Mouse (Mus musculus) heart, embryonic 16.5 days (tissue): ENCODE results near the gene Calml3. TPM values are rescaled to one million over a fixed set of nuclear protein-coding genes. Genes with fewer than 3 reads are reported as not detected.
A peak's percentile ranks its signal among the peaks of the same experiment; 100 is the strongest.

Experiments
- ATAC-seq: fragments of 200-750 bp; cut with Nextera tagmentation; replicated peaks from 2 replicates; pipeline ENCODE4 v1.8.0; 2017; ENCODE audit warnings: moderate number of reproducible peaks; ENCODE audit not compliant: insufficient read depth, low FRiP score; ENCODE audit errors: extremely low read depth
- H3K27ac ChIP-seq: fragments of 300-500 bp; sonication (generic); 2 replicates; pipeline ENCODE4 v1.5.1; 2014; ENCODE audit warnings: mild to moderate bottlenecking, low read length, control low read depth, moderate library complexity
- H3K27me3 ChIP-seq: fragments of 300-500 bp; sonication (generic); 2 replicates; pipeline ENCODE4 v1.6.1; 2014; ENCODE audit warnings: low read length, mixed read lengths; ENCODE audit not compliant: control insufficient read depth, insufficient read depth
- H3K36me3 ChIP-seq: fragments of 300-500 bp; sonication (generic); 2 replicates; pipeline ENCODE4 v1.6.1; 2014; ENCODE audit not compliant: control insufficient read depth, insufficient read depth
- H3K4me1 ChIP-seq: fragments of 300-500 bp; sonication (generic); 2 replicates; pipeline ENCODE4 v1.6.1; 2014; ENCODE audit warnings: low read length, mixed read lengths; ENCODE audit not compliant: control insufficient read depth, insufficient read depth
- H3K4me2 ChIP-seq: fragments of 300-500 bp; sonication (generic); 2 replicates; pipeline ENCODE4 v1.6.1; 2014; ENCODE audit warnings: low read depth, mild to moderate bottlenecking, control low read depth, low read length
- H3K4me3 ChIP-seq: fragments of 300-500 bp; sonication (generic); 2 replicates; pipeline ENCODE4 v1.5.1; 2014; ENCODE audit warnings: mild to moderate bottlenecking, control low read depth, low read length
- H3K9ac ChIP-seq: fragments of 300-500 bp; sonication (generic); 2 replicates; pipeline ENCODE4 v1.6.1; 2014; ENCODE audit warnings: low read length, control low read depth
- H3K9me3 ChIP-seq: fragments of 300-500 bp; sonication (generic); replicated peaks from 2 replicates; pipeline ENCODE4 v1.6.1; 2016; ENCODE audit warnings: low read length; ENCODE audit not compliant: control insufficient read depth
- WGBS: fragments of 180-500 bp; shearing (Covaris S2); extraction: QIAGEN DNeasy Blood & Tissue Kit; methylation state at CpG from one replicate; pipeline ENCODE4 v1.1.7; 2014; 5-methylcytosine and 5-hydroxymethylcytosine counted together
- polyA plus RNA-seq: library from polyadenylated mRNA; unstranded; fragments of >200 nt; fragmentation: Nextera tagmentation; extraction: Ambion mirVana; gene quantifications from 2 replicates; pipeline ENCODE4 v1.2.1, GENCODE M21; 2015

Gene Calml3
- polyA plus RNA-seq, 1 experiment from 2014 or later: 0.22 TPM

GRCm38 (mm10) chr13:3818740-3819076, 14.6 kb upstream of the Calml3 start:
- no peak overlapping the region for H3K27ac ChIP-seq
- H3K27me3 ChIP-seq: no peaks in the 10 kb centered on the region
- H3K4me3 ChIP-seq: no peak overlapping the region
- no peaks in the 10 kb centered on the region for H3K9me3 ChIP-seq
- no peaks in the 10 kb centered on the region for H3K36me3 ChIP-seq
- no peak for ATAC-seq
- no peak overlapping the region for H3K9ac ChIP-seq
- H3K4me2 ChIP-seq: no peak overlapping the region
- no peaks in the 10 kb centered on the region for H3K4me1 ChIP-seq
- WGBS: 68% methylated on average over 2 of the region's 2 CpGs

GRCm38 (mm10) chr13:3818012-3818739, 14.1 kb upstream of the Calml3 start:
- WGBS: 54% methylated on average over 5 of the region's 5 CpGs
- Histone ChIP-seq H3K9me3 (no peaks in the 10 kb centered on the region), H3K4me3 (no peak overlapping the region), H3K4me2 (no peak overlapping the region), H3K27me3 (no peaks in the 10 kb centered on the region), H3K27ac (no peak overlapping the region), H3K9ac (no peak overlapping the region), H3K36me3 (no peaks in the 10 kb centered on the region), H3K4me1 (no peaks in the 10 kb centered on the region)
- ATAC-seq: no peak

GRCm38 (mm10) chr13:3807131-3807827, 3.2 kb upstream of the Calml3 start:
- no peaks in the 10 kb centered on the region for H3K9me3 ChIP-seq
- H3K36me3 ChIP-seq: no peaks in the 10 kb centered on the region
- H3K9ac ChIP-seq: no peak overlapping the region
- WGBS: 78% methylated on average over 7 of the region's 7 CpGs
- no peak overlapping the region for H3K27ac ChIP-seq
- H3K4me1 ChIP-seq: no peaks in the 10 kb centered on the region
- no peak overlapping the region for H3K4me2 ChIP-seq
- no peaks in the 10 kb centered on the region for H3K27me3 ChIP-seq
- H3K4me3 ChIP-seq: no peak overlapping the region
- ATAC-seq: no peak

GRCm38 (mm10) chr13:3805638-3806037, 1.5 kb upstream of the Calml3 start:
- ATAC-seq: no peak; the same call in 1 of the 2 replicates
- H3K27me3 ChIP-seq: no peaks in the 10 kb centered on the region
- no peaks in the 10 kb centered on the region; the same call in 1 of the 2 replicates for H3K4me1 ChIP-seq
- peak overlapping the region; percentile 50; the same call in 1 of the 2 replicates for H3K27ac ChIP-seq
- no peaks in the 10 kb centered on the region for H3K9me3 ChIP-seq
- H3K4me2 ChIP-seq: no peak overlapping the region
- no peak overlapping the region for H3K9ac ChIP-seq
- no peak overlapping the region for H3K4me3 ChIP-seq
- 54% methylated on average over 5 of the region's 5 CpGs for WGBS
- no peaks in the 10 kb centered on the region for H3K36me3 ChIP-seq

GRCm38 (mm10) chr13:3805132-3805531, 1.0 kb upstream of the Calml3 start:
- Histone ChIP-seq H3K4me3 (no peak overlapping the region), H3K4me1 (no peaks in the 10 kb centered on the region; the same call in 1 of the 2 replicates), H3K27me3 (no peaks in the 10 kb centered on the region), H3K27ac (peak overlapping the region; percentile 25; the same call in 1 of the 2 replicates), H3K36me3 (no peaks in the 10 kb centered on the region), H3K9ac (no peak overlapping the region), H3K4me2 (no peak overlapping the region), H3K9me3 (no peaks in the 10 kb centered on the region)
- 46% methylated on average over 2 of the region's 2 CpGs for WGBS
- ATAC-seq: no peak

DNA sequence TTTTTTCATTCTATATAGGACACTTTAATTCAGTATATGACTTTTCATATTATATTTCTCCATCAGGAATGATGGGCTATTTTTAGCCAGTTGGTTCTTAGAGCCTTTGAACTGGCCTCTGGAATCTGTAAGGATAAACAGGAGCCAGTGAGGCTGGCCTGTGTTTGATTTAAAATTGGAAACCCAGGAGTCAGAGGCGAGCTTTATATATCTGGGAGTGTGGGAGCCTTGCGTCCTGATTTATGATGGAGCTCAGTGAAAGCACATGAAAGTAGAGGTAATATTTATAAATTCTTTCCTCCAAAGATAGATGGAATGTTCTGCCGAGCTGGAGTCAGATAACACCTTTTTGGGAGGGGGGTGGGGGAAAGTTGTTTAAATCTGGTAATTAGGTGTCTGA, 4.7 kb downstream of the Calml3 start:
- ATAC-seq: no peak
- Histone ChIP-seq H3K27ac (peak overlapping the region; percentile 39), H3K4me2 (peak overlapping the region; percentile 15; the same call in 1 of the 2 replicates), H3K4me3 (no peak overlapping the region), H3K4me1 (peaks cover 8% of the 10 kb centered on the region), H3K27me3 (no peaks in the 10 kb centered on the region), H3K9ac (no peak overlapping the region), H3K9me3 (no peaks in the 10 kb centered on the region), H3K36me3 (no peaks in the 10 kb centered on the region)
- 17% methylated on average over 3 of the region's 3 CpGs for WGBS

GRCm38 (mm10) chr13:3798751-3799150, 5.4 kb downstream of the Calml3 start:
- no peaks in the 10 kb centered on the region for H3K9me3 ChIP-seq
- H3K27me3 ChIP-seq: no peaks in the 10 kb centered on the region
- peaks cover 8% of the 10 kb centered on the region for H3K4me1 ChIP-seq
- H3K27ac ChIP-seq: no peak overlapping the region
- no peak for ATAC-seq
- no peaks in the 10 kb centered on the region for H3K36me3 ChIP-seq
- no peak overlapping the region for H3K9ac ChIP-seq
- no peak overlapping the region for H3K4me2 ChIP-seq
- H3K4me3 ChIP-seq: no peak overlapping the region

GRCm38 (mm10) chr13:3796649-3797048, 7.5 kb downstream of the Calml3 start:
- H3K27me3 ChIP-seq: no peaks in the 10 kb centered on the region
- no peak overlapping the region for H3K4me2 ChIP-seq
- H3K36me3 ChIP-seq: no peaks in the 10 kb centered on the region
- 70% methylated on average over 4 of the region's 4 CpGs for WGBS
- no peaks in the 10 kb centered on the region for H3K9me3 ChIP-seq
- ATAC-seq: no peak
- no peak overlapping the region for H3K27ac ChIP-seq
- H3K4me3 ChIP-seq: no peak overlapping the region
- H3K4me1 ChIP-seq: peaks cover 9% of the 10 kb centered on the region
- H3K9ac ChIP-seq: no peak overlapping the region

DNA sequence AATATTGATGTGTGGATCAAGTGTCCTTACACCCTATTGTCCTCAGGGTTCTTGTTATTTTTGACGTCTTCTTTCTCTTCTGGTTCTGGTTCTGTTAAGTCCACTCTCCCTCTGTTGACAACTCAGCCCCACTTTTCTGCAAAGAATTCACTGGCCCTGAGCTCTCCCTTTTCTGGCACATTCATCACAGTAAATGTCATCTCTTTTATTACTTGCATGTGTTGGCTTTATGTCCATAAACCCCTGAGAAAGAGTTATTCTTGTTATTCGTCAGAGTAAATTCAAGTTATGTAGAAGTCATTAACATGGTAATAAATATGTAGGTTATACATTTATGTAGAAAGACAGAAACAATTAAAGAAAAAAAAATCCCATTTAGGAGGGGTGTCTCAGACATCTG, 14.6 kb downstream of the Calml3 start:
- H3K9me3 ChIP-seq: no peaks in the 10 kb centered on the region
- ATAC-seq: no peak
- H3K4me3 ChIP-seq: no peak overlapping the region
- peaks cover 8% of the 10 kb centered on the region for H3K4me1 ChIP-seq
- WGBS: 73% methylated on average over 2 of the region's 2 CpGs
- H3K27ac ChIP-seq: no peak overlapping the region
- H3K27me3 ChIP-seq: no peaks in the 10 kb centered on the region
- no peak overlapping the region for H3K9ac ChIP-seq
- H3K4me2 ChIP-seq: no peak overlapping the region
- no peaks in the 10 kb centered on the region for H3K36me3 ChIP-seq
